Mouse (Mus musculus): ENCODE measurements around the gene Lin54. TPM values are rescaled to one million over a fixed set of nuclear protein-coding genes. Genes with fewer than 3 reads are reported as not detected.

Gene Lin54
- polyA plus RNA-seq, 1 experiment from 2014 or later = 12.5 TPM

- Histone ChIP-seq H3K27ac (peak within 1 kb of the TSS; percentile 93), H3K27me3 (no peaks in the 10 kb centered on the region), H3K36me3 (peaks cover 26% of the 10 kb centered on the region), H3K9ac (peak within 1 kb of the TSS; percentile 66), H3K4me2 (peak within 1 kb of the TSS; percentile 60), H3K9me3 (no peaks in the 10 kb centered on the region), H3K4me1 (peaks cover 26% of the 10 kb centered on the region), H3K4me3 (peak within 1 kb of the TSS; percentile 66)
- peak; percentile 97 for ATAC-seq (ENCODE audit: borderline replicate concordance, extremely low read depth, low FRiP score, low TSS enrichment)
- under 1% methylated on average over 82 of the region's 82 CpGs for WGBS
Observed at GRCm38 (mm10) chr5:100415761-100416590, 84.5 kb downstream of the Lin54 start, which contains the start of gene Sec31a. Sec31a (minus strand) TSS chr5:100416234.

DNA sequence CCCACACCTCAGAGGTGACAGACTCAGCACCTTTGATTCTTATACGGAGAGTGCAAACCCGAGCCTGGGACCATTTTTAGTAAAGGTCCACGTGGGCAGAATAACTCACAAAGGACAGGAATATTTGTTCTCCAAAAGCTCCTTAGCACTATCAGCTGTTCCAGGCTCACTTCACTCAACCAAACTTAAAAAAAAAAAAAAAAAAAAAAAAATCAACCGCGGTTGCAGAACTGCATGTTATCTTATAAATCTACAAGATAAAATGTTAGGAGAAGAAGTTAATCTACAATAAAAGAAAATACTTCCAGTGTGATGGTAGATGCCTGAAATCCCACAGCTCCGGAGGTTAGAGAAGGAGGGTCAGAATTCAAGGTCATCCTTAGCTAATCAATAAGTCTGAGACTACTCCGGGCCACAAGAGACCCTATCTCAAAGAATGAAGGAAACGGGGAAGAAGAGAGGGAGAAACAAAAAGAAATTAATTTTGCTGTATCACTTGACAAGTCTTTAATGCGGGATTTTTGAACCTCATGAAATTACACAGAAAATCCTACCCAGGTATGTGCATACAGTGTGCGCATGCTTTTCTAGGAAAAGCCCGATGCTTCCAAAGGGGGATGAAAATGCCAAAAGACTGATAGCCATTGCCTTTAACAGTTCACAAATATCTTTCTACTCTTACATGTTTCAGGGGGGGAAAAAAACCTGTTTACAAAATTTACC lies 85.8 kb downstream of the Lin54 start:
- Histone ChIP-seq H3K9ac (peak overlapping the region; percentile 60), H3K4me3 (peak overlapping the region; percentile 66), H3K4me2 (peak overlapping the region; percentile 60), H3K4me1 (peaks cover 26% of the 10 kb centered on the region), H3K36me3 (peaks cover 14% of the 10 kb centered on the region), H3K9me3 (no peaks in the 10 kb centered on the region), H3K27me3 (no peaks in the 10 kb centered on the region), H3K27ac (0 out of 2 replicates have a peak overlapping the region, but pooled peaks have one; percentile 93)
- ATAC-seq (ENCODE audit: borderline replicate concordance, extremely low read depth, low FRiP score, low TSS enrichment) = no peak
- 30% methylated on average over 11 of the region's 11 CpGs for WGBS

DNA sequence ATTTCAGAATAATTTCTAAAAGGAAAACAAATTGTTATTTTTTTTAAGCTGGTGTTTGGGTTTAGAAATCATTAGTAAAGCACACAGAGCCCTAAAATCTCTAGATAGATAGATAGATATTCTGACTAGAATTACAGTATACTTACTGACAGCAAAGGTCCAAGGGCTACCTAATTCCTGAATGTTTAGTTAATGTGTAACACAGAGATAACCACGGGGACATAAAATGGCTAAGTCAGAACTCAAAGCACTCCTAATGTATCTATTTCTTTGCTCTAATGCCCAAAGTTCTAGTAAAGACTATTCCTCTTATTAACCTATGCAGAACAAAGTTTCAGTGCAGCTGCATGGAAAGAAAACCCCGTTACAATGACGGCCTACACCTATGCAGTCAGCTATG lies 87.6 kb downstream of the Lin54 start:
- Histone ChIP-seq H3K9me3 (no peaks in the 10 kb centered on the region), H3K9ac (no peak overlapping the region; the same call in 1 of the 2 replicates), H3K27ac (no peak overlapping the region), H3K4me1 (peaks cover 26% of the 10 kb centered on the region), H3K4me3 (no peak overlapping the region), H3K27me3 (no peaks in the 10 kb centered on the region), H3K4me2 (no peak overlapping the region), H3K36me3 (peaks cover under 1% of the 10 kb centered on the region; the same call in 1 of the 2 replicates)
- ATAC-seq (ENCODE audit: borderline replicate concordance, extremely low read depth, low FRiP score, low TSS enrichment) = no peak
- WGBS = 39% methylated on average over 3 of the region's 3 CpGs

DNA sequence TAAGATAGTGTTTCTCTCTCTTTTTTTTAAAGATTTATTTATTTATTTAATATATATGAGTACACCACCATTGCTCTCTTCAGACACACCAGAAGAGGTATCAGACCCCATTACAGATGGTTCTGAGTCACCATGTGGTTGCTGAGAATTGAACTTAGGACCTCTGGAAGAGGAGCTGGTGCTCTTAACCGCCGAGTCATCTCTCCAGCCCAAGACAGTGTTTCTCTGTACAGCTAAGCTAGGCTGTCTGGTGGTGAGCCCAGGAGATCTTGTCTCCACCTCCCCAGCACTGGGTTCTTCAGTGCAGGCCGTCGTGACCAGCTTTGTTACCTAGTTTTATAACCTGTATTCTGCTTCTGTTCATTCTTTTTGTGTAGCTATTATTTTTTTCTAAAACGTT lies 90.2 kb downstream of the Lin54 start:
- H3K27ac ChIP-seq = no peak overlapping the region

GRCm38 (mm10) chr5:100408485-100408884 lies 92.0 kb downstream of the Lin54 start:
- Histone ChIP-seq H3K9ac (no peak overlapping the region), H3K4me2 (no peak overlapping the region), H3K9me3 (no peaks in the 10 kb centered on the region), H3K27me3 (no peaks in the 10 kb centered on the region), H3K4me3 (no peak overlapping the region), H3K27ac (no peak overlapping the region), H3K36me3 (peaks cover 33% of the 10 kb centered on the region), H3K4me1 (peaks cover 7% of the 10 kb centered on the region)
- ATAC-seq (ENCODE audit: borderline replicate concordance, extremely low read depth, low FRiP score, low TSS enrichment) = no peak
- WGBS = 79% methylated on average over 5 of the region's 5 CpGs

More for the DNA sequence above, 90.2 kb downstream of the Lin54 start:
- Histone ChIP-seq H3K9ac (no peak overlapping the region), H3K4me1 (peaks cover 21% of the 10 kb centered on the region), H3K27me3 (no peaks in the 10 kb centered on the region), H3K36me3 (peaks cover 21% of the 10 kb centered on the region), H3K4me3 (no peak overlapping the region), H3K4me2 (no peak overlapping the region), H3K9me3 (no peaks in the 10 kb centered on the region)
- 86% methylated on average over 5 of the region's 5 CpGs for WGBS
- no peak for ATAC-seq (ENCODE audit: borderline replicate concordance, extremely low read depth, low FRiP score, low TSS enrichment)

DNA sequence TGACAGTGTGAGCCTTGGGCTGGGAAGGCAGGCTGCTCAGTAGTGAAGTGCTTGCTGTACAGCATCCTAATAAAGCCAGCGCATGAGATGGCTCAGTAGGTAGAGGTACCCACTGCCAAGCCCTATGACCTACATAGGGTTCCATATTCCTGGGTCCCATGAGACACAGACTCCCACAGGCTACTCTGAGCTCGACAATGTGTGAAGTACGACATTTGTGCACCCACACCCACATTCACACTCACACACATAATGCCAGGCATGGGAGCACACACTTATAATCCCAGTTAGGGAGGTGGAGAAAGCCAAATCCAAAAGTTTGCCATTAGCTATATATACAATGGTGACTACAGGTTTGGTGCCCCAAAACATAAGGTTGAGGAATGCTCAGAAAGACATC lies 103.7 kb downstream of the Lin54 start:
- WGBS = 93% methylated on average over 3 of the region's 3 CpGs
- no peak overlapping the region for H3K4me2 ChIP-seq

GRCm38 (mm10) chr5:100393681-100394080 lies 106.8 kb downstream of the Lin54 start:
- no peak overlapping the region for H3K27ac ChIP-seq
- no peak overlapping the region for H3K4me3 ChIP-seq
- H3K36me3 ChIP-seq = peaks cover 96% of the 10 kb centered on the region
- H3K4me1 ChIP-seq = no peaks in the 10 kb centered on the region
- no peaks in the 10 kb centered on the region for H3K27me3 ChIP-seq
- H3K9me3 ChIP-seq = no peaks in the 10 kb centered on the region
- H3K9ac ChIP-seq = no peak overlapping the region
- no peak for ATAC-seq (ENCODE audit: borderline replicate concordance, extremely low read depth, low FRiP score, low TSS enrichment)
- no peak overlapping the region for H3K4me2 ChIP-seq
- WGBS = 74% methylated on average over 3 of the region's 3 CpGs

More for the DNA sequence above, 103.7 kb downstream of the Lin54 start:
- no peaks in the 10 kb centered on the region for H3K27me3 ChIP-seq
- H3K36me3 ChIP-seq = peaks cover 90% of the 10 kb centered on the region
- H3K4me1 ChIP-seq = no peaks in the 10 kb centered on the region
- no peak overlapping the region for H3K27ac ChIP-seq
- H3K4me3 ChIP-seq = no peak overlapping the region
- H3K9ac ChIP-seq = no peak overlapping the region
- ATAC-seq (ENCODE audit: borderline replicate concordance, extremely low read depth, low FRiP score, low TSS enrichment) = no peak
- no peaks in the 10 kb centered on the region for H3K9me3 ChIP-seq

DNA sequence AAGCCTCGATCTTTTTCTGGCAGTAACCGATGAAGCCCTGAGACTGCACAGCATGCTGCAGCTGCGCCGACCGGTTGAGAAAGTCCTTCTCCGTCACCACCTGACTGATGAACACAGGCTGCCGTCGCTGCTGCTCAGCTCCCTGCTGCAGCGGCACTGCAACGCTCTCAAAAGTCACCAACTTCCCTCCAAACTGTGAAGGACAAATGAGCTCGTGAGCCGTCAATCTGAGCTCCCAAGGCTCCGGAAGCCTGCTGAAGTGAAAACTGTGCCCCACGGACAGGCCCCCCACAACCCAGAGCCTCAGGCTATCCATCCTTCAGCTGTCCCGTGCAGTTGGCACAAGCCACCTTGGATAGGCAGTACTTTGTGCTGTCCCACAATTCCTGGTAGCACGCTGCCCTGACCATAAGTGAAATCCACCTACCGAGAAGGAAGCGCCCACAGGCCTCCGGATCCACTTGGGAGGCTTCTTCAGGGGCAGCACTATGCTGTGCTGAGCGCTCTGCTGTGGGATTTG lies 107.9 kb downstream of the Lin54 start:
- WGBS = 77% methylated on average over 20 of the region's 20 CpGs
- Histone ChIP-seq H3K36me3 (peaks cover 92% of the 10 kb centered on the region), H3K27me3 (no peaks in the 10 kb centered on the region), H3K4me3 (no peak overlapping the region), H3K27ac (no peak overlapping the region), H3K4me1 (no peaks in the 10 kb centered on the region), H3K9me3 (no peaks in the 10 kb centered on the region), H3K9ac (no peak overlapping the region), H3K4me2 (no peak overlapping the region)
- no peak for ATAC-seq (ENCODE audit: borderline replicate concordance, extremely low read depth, low FRiP score, low TSS enrichment)

Small RNA genes lying within 50 kb of the gene (microRNA-seq; reads per million reads assigned to microRNA genes)
- gene Gm23222 = not detected

Other genes starting within 250 kb of the Lin54 start
- 145 and 152 TPM in 2 replicates for gene Sec31a, start 84.4 kb downstream of the Lin54 start, polyA plus RNA-seq (2015; fragmentation: Nextera tagmentation; extraction: Ambion mirVana)
- 187 and 190 TPM in 2 replicates for gene Cops4, start 17.7 kb upstream of the Lin54 start, polyA plus RNA-seq (2015; fragmentation: Nextera tagmentation; extraction: Ambion mirVana)
- 12.7 and 20.7 TPM in 2 replicates for gene Plac8, start 71.6 kb upstream of the Lin54 start, polyA plus RNA-seq (2015; fragmentation: Nextera tagmentation; extraction: Ambion mirVana)
- 56.5 and 59.7 TPM in 2 replicates for gene Coq2, start 174.5 kb upstream of the Lin54 start, polyA plus RNA-seq (2015; fragmentation: Nextera tagmentation; extraction: Ambion mirVana)
- 5.0 and 5.1 TPM in 2 replicates for gene Hpse, start 219.1 kb upstream of the Lin54 start, polyA plus RNA-seq (2015; fragmentation: Nextera tagmentation; extraction: Ambion mirVana)